Mouse (Mus musculus) embryo, embryonic 10.5 days (tissue): ENCODE measurements at regions not wholly inside any gene's neighbourhood (a gene's known extent, or its start where the extent isn't known, plus 50 kb on each side); places are given as distances from the start of the nearest gene placed in this dataset.
A peak's percentile ranks its signal among the peaks of the same experiment; 100 is the strongest.

ENCODE experiments used
- DNase-seq: peaks from one replicate; pipeline ENCODE4 v3.0.0-alpha.2; 2015; ENCODE audit warnings: low spot score

DNA sequence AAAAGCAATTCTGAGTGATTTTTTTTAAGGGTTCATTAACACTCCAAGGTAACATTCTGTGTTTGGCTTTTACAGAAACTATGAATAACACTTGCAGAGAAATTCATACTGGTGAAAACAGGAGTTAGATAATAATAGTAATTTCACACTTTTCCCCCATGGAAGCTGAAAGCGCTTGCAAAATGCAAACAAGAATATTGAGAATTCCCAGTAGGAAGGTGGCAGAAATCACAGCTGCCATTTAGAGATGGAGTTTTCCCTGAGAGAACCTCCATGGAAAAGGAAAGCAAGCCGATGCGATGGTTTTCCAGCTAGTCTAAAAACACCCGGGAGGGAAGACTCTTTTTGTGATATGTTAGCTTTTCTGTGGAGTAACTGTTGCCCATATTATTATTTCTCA is 174.1 kb upstream of the App start:
- DNase-seq, result no peak

DNA sequence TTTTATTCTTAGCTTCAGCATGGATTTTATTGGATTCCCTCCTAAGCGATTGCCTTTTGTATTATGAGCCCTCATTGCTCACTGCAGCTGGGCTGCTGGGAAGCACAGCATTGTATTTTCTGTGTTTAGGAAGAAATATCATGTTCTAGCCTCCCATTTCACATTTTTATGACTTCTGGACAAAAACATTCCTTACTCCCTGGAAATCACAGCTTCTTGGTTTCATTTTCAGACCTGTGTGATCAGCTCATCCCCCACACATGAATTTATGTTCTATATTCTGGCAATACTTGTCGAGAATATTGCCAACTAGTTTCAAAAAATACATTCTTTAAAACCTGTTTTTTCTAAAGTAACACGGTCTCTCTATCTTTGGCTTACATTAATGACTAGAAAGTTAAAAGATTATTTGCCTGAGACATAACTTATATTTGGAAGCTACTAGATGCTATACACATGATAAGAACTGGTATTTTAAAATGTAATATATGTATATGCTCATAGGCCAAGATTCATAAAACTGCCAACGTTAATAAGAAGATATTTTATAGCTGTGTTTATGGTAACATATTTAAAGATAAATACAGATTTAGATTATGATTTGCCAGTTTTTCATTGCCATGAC is 163.0 kb upstream of the App start:
- DNase-seq, result no peak

DNA sequence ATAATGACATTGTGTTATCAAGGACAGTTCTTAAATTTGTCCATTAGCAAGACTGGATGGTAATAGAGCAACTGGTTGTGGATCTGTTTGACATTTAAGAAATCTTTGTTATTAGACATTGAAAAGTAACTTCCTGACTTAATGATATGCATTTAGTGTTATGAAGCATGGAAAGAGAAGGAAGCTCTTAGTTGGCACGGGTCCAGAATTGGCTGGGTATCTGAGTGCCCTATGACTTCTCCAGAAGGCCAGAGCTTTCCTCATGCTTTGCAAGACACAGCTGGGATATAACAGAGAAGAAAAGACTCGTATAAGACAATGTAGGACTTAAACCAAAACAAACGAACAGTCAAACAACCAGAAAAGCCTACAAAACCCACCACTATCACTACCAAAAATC is 160.0 kb upstream of the App start:
- DNase-seq, result no peak

DNA sequence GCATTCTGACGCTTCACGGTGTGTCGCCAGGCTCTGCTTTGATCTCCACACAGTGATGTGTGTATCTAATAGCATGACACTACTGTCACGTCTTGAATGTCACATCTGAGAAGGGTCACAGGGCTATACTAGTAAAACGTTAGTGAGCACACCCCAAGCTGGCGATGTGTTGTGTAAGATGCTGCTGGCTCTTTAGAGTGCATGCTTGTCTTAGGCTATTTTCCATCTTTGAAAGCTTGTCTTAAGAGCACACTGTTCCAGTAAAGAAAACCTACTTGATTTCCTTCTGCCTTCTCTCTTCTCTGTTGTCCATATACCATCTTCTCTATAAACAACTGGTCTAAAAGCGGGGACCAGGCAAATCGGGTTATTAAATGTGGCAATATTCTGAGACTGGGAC is 138.5 kb upstream of the App start:
- no peak for DNase-seq

DNA sequence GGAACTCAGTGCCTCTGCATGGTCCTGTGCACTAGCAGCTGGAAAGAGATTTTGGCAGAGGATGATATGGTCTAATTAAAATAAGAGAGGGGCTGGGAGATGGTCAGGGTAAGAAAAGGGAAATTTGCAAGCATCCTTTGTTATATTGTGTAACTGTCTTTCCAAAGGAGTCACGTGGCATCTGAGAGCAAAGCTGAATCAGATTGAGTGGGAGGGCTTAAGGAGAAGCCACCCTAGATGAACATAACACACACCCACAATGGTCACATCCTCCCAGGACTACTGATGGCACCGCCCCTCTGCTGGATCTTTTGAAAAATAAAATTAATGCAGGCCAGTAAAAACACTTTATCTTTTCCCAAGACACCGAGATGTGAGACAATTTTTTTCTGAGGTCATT is 135.9 kb upstream of the App start:
- no peak for DNase-seq

DNA sequence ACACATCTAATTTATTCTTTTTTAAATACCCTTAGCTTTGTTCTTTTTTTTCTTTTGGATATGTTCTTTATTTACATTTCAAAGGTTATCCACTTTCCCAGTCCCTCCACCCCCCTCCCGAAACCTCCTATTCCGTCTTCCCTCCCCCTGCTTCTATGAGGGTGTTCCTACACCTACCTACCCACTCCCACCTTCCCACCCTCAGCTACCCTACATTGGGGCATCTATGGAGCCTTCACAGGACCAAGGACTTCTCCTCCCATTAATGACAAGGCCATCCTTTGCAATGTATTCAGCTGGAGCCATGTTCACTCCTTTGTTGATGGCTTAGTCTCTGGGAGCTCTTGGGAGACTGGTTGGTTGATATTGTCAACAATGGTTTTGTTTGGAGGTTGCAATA is 134.9 kb upstream of the App start:
- no peak for DNase-seq

DNA sequence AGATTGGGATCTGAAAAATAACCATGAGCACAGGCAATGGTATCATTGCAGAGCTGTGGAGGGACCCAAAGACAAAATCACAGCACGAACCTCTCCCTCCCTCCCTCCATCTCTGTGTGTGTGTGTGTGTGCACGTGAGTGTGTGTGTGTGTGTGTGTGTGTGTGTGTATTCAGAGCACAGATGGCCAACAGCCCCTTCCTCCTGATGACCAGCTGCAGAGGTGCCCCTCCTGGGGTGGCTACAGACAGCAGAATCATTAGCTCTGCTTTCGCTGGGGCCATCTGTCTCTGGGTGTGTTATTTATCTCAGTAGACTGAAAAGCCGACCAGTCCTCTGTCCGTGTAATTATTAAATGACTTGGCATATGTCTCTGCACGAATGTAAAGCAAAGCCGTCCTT is 134.4 kb upstream of the App start:
- peak; percentile 59 for DNase-seq

DNA sequence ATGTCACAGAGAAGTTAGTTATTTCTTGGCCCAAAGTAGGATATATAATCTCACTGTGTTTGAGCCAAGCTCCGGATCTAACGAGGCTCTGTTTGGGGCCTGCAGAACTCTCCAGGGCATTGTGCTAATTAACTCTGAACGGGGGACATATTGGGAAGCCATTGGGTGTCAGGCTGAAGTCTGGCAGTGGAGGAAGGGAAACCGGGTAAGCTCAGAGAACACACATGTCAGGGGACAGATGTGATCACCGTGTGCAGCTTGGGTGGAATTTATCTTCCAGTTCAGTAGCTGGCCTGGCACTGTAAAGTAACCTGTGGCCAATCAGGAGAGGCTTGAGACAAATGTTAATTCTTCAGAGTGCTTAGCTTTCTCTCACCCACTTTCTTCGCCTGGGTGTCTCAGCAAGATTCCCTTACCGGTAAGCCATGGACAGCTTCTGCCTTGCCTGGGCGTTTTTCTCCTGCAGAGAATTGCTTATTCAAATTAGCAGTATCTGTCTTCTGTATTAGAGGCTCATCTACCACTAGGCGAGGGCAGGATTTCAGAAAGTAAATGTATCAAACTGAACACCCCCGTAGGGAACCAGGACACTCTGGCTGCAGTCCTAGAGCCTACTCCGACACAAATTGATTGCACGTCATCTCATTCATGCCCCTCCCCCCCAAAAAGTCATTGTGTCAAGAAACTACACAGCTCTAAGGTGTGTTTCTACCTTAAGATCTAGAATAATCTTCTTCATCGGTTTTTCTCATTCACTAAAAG is 126.7 kb upstream of the App start:
- DNase-seq, result no peak

DNA sequence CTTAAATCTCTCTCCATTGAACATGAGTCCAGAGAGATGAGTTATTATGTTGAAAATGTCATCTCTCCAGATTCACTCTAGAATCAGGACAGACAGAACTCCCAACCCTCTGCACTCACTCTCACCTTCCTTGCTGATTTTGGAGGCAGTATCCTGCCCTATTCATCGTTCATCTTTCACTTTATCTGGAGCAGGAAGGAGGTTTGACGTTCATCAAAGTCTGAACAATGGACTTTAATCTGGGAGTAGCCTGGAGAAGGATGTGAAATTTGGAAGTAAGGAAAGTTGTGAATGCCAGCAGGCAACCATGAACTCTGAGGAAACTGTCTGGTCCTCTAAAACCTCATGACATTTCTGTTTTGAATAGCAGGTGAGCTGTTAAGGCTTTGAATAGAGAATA is 125.0 kb upstream of the App start:
- no peak for DNase-seq

DNA sequence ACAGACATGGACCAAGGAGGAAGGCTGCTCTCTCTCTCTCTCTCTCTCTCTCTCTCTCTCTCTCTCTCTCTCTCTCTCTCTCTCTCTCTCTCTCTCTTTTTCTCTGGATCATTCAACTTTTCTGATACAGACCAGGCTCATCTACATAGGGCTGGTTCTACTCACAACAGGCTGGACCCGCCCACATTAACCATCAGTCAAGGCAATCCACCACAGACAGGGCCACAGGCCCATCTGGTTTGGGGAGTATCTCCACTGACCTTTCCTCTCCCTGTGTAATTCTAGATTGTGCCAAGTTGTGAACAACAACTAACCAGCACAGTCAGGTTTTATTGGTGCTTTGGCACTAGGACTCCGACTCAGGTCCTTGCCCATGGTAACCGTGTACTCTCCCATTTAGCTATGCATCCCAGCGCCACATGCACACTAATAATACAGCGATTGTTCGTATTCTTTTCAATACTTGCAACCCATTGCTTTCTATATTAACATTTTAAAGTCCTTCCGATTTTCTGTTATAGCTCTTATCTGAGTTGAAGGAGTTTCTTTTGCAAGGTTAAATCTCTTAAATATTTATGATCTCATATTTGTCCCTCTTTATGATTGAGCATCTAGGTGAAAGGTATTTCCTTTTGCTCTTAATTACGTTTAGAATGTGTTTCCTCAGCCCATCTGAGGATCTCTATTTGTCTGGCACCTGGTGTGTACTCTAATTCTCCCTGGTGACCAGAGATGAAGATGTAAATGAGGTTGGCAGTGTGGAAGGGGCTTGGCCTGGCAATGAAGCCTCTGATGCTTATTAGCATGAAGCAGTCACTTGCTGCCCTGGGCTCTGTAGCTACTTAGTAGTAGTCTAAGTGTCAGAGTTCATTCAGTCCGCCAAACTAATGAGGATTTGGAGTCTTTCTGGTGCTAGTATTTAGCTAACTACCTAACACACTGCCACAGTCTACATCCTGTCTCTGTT is 117.7 kb upstream of the App start:
- DNase-seq, result no peak

DNA sequence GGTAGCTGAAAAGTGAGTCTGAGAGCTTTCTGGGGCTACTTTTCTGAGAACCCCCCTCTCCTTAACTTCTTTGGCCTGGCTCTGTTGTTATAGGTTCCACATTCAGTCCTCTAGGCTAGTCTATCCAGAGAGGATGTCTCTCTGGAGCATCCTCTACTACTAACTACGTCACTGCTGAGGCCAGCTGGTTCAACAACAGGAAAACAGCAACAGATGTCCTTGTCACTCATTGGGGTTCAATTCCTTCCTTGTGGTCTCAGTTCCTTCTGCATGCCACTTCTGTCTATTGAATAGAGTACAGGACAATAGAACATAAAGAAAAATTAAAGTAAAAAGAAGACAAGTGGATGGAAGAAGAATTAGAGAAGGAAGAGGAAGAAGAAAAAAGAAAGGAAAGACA is 104.3 kb upstream of the App start:
- DNase-seq, result no peak

DNA sequence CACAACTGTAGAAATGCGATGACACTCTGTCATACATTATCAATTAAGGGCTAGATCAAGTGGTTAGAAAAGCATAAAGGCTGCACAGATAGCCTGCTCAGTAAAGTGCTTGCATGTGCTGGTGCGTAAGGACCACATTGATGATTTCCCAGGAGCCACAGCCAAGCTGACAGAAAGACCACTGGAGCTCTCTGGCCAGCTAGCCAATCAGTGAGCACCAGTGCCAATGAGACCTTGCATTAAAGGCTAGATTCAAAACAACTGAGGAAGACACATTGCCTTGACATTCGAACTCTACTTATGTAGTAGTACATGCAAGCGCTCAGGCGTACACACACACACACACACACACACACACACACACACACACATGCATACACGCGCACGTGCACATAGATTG is 96.1 kb upstream of the App start:
- peak; percentile 15 for DNase-seq

DNA sequence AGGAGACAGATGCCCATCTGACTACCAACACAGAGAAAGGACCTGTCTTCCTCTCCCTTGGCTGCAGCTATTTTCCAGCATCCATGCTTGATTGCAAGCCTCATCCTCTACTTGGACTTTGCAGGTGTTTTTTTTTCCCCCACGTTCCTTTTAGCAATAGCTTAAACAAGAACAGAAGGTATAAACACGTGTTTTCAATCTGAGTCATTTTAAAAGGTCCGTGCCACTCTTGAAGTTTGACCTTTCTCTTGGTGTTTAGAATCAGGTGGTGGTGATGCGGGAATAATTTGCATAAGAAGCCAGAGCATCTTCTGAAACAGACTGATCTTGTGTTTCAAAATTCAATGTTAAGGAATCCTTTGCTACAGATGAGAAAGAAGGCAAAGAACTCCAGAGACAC is 86.3 kb upstream of the App start:
- DNase-seq, result no peak

DNA sequence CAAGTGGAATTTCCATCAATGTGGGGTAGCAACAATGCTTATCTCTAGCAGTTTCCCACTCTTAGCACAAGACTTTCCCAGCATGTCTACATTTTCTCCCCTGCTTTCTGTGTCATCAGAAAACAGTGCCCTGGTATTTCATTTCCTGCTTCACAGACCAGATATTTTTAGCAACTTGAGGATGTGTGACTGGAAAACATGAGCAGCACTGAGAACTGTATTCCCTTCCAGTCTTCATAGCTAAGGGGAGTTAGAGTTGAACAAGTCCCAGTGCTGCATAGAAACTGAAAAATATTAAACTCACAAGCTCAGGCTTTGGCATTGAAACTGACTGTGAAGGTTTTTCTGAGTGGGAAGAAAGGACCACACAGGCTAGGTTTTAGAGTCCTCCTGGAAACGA is 73.7 kb upstream of the App start:
- DNase-seq, result no peak

DNA sequence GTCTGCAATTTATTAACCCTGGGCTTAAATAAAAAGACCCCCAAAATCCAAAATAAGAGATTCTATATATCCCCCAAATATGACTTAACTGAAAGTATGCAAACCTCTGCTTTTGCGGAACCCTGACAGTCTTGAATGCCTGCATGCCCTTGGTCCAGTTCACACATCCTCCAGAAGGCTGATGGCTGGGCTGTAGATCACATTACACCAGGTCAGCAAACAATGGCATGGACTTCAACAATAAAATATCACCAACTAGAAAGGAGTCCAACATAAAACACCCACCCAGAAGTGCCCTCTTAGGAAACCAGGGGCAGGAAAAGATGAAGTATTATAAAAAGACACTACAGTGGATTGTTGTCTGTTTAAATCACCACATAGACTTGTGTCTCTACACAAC is 59.5 kb upstream of the App start:
- no peak for DNase-seq

DNA sequence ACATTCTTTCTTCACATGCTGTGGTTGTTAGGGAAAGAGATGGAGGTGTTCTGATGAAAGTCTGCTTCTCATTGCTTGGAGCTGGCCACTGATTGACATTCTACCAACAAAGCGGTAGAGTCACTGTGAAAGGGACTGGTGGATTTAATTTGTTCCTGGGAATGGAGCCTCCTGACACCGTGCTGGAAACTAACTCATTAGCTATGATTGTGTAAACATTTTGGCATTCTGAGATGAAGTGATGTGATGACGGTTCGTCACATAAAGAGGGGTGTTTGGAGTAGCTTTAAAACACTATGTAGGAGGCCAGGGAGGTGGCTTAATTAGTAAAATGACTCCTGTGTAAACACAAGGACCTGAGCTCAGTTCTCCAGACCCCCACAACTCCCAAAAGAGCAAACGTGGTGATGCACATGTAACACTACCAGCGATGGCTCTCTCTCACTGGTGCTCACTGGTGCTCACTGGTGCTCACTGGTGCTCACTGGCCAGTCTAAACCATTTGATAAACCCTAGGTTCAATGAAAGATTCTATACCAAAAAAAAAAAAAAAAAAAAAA is 58.4 kb upstream of the App start:
- DNase-seq, result peak; percentile 20

DNA sequence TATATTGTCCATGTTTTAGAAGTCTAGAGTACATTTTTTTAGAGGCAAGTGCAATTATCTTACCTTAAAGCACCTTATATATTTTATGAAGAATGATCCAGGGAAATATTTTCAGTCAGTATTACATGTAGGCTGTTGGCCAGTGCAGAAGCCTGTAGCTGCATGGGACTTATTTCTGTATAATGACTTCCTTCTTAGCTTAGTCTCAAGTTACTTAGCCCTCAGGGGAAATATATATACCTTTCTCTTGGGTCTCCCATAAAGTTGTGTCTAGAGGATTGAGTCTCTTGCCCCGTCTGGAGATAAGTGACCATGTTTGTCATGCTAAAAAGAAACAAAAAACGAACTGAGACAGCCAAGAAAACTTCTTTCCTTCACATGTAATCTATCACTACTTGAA is 57.8 kb upstream of the App start:
- DNase-seq, result no peak

DNA sequence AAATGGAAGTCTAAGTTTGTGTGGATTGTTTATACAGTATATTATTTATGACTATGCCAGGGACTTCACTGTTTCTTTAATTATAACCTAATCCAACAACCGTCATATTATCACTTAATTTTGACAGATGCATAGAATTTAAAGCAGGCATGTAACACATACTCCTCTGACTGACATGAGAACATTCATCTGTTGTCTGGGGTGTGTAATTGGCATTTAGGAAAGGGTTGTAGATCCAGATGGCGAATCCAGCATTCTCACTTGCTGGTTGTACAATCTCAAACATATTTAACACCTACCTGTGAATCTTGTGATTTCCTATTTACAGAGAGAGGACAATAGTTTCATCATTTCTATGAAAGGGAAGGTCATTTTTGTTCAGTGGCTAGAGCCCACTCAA is 50.8 kb upstream of the App start:
- no peak for DNase-seq
